Mouse (Mus musculus) limb, embryonic 12.5 days (tissue): ENCODE data around the gene Gdf2. TPM values are rescaled to one million over a fixed set of nuclear protein-coding genes. Genes with fewer than 3 reads are reported as not detected.

Experiments used
- ATAC-seq: fragments of 200-750 bp; cut with Nextera tagmentation; 2 replicates; pipeline ENCODE4 v1.8.0; 2017; ENCODE audit warnings: low read depth, moderate TSS enrichment; ENCODE audit not compliant: insufficient number of reproducible peaks, insufficient read depth, low FRiP score, low TSS enrichment
- H3K27ac ChIP-seq: fragments of 300-500 bp; sonication (generic); 2 replicates; pipeline ENCODE4 v1.5.1; 2016; ENCODE audit warnings: mild to moderate bottlenecking, moderate library complexity
- H3K27me3 ChIP-seq: fragments of 300-500 bp; sonication (generic); 2 replicates; pipeline ENCODE4 v1.6.1; 2016; ENCODE audit warnings: mild to moderate bottlenecking, moderate library complexity
- H3K36me3 ChIP-seq: fragments of 300-500 bp; sonication (generic); 2 replicates; pipeline ENCODE4 v1.6.1; 2016; ENCODE audit warnings: mild to moderate bottlenecking, moderate library complexity
- H3K4me1 ChIP-seq: fragments of 300-500 bp; sonication (generic); replicated peaks from 2 replicates; pipeline ENCODE4 v1.6.1; 2016
- H3K4me2 ChIP-seq: fragments of 300-500 bp; sonication (generic); 2 replicates; pipeline ENCODE4 v1.6.1; 2016; ENCODE audit warnings: mild to moderate bottlenecking, moderate library complexity
- H3K4me3 ChIP-seq: fragments of 300-500 bp; sonication (generic); replicated peaks from 2 replicates; pipeline ENCODE4 v1.5.1; 2016; ENCODE audit warnings: mild to moderate bottlenecking
- H3K9ac ChIP-seq: fragments of 300-500 bp; sonication (generic); replicated peaks from 2 replicates; pipeline ENCODE4 v1.6.1; 2016; ENCODE audit warnings: mild to moderate bottlenecking, moderate library complexity
- H3K9me3 ChIP-seq: fragments of 300-500 bp; sonication (generic); 2 replicates; pipeline ENCODE4 v1.6.1; 2016; ENCODE audit warnings: mild to moderate bottlenecking, moderate library complexity
- WGBS: fragments of 180-500 bp; shearing (Covaris S2); methylation state at CpG from one replicate; pipeline ENCODE4 v1.1.7; 2016; 5-methylcytosine and 5-hydroxymethylcytosine counted together
- polyA plus RNA-seq: library from polyadenylated mRNA; unstranded; fragments of >200 nt; fragmentation: Nextera tagmentation; extraction: Ambion mirVana; gene quantifications from 2 replicates; pipeline ENCODE4 v1.2.1, GENCODE M21; 2016

Gdf2 gene
- not detected in 2 replicates for polyA plus RNA-seq

- 68% methylated on average over 8 of the region's 8 CpGs for WGBS
- Histone ChIP-seq H3K4me1 (no peaks in the 10 kb centered on the region), H3K27me3 (peaks cover 13% of the 10 kb centered on the region; the same call in 1 of the 2 replicates), H3K4me2 (no peak within 1 kb of the TSS), H3K27ac (no peak within 1 kb of the TSS), H3K9me3 (no peaks in the 10 kb centered on the region), H3K9ac (no peak within 1 kb of the TSS), H3K4me3 (no peak within 1 kb of the TSS), H3K36me3 (no peaks in the 10 kb centered on the region)
- no peak for ATAC-seq
Observed at GRCm38 (mm10) chr14:33940739-33941138, at the start of gene Gdf2. Gdf2 (plus strand) TSS chr14:33941039.

GRCm38 (mm10) chr14:33891507-33891906 is 49.3 kb upstream of the Gdf2 start:
- Histone ChIP-seq H3K4me1 (peaks cover 2% of the 10 kb centered on the region; the same call in 1 of the 2 replicates), H3K9me3 (no peaks in the 10 kb centered on the region), H3K27ac (no peak overlapping the region), H3K4me2 (no peak overlapping the region), H3K27me3 (no peaks in the 10 kb centered on the region), H3K4me3 (no peak overlapping the region), H3K9ac (no peak overlapping the region), H3K36me3 (no peaks in the 10 kb centered on the region)
- no peak for ATAC-seq
- 89% methylated on average over 3 of the region's 3 CpGs for WGBS

- Histone ChIP-seq H3K4me3 (no peak overlapping the region), H3K36me3 (no peaks in the 10 kb centered on the region), H3K9me3 (no peaks in the 10 kb centered on the region), H3K27me3 (peaks cover 7% of the 10 kb centered on the region; the same call in 1 of the 2 replicates), H3K4me1 (peaks cover 14% of the 10 kb centered on the region), H3K9ac (no peak overlapping the region), H3K27ac (no peak overlapping the region), H3K4me2 (no peak overlapping the region)
- no peak for ATAC-seq
- 77% methylated on average over 5 of the region's 5 CpGs for WGBS
Observed at GRCm38 (mm10) chr14:33895777-33896176, 45.1 kb upstream of the Gdf2 start.

GRCm38 (mm10) chr14:33896628-33897300 is 44.1 kb upstream of the Gdf2 start:
- H3K4me3 ChIP-seq, result no peak overlapping the region
- no peaks in the 10 kb centered on the region for H3K36me3 ChIP-seq
- 10% methylated on average over 9 of the region's 9 CpGs for WGBS
- H3K27me3 ChIP-seq, result peaks cover 7% of the 10 kb centered on the region; the same call in 1 of the 2 replicates
- peaks cover 14% of the 10 kb centered on the region for H3K4me1 ChIP-seq
- no peak overlapping the region for H3K9ac ChIP-seq
- H3K27ac ChIP-seq, result peak overlapping the region; percentile 93
- peak overlapping the region; percentile 17; the same call in 1 of the 2 replicates for H3K4me2 ChIP-seq
- peak; percentile 71 for ATAC-seq
- no peaks in the 10 kb centered on the region for H3K9me3 ChIP-seq

GRCm38 (mm10) chr14:33902783-33903182 is 38.1 kb upstream of the Gdf2 start:
- Histone ChIP-seq H3K27ac (no peak overlapping the region), H3K4me2 (no peak overlapping the region), H3K36me3 (no peaks in the 10 kb centered on the region), H3K4me3 (no peak overlapping the region), H3K9ac (no peak overlapping the region), H3K27me3 (peaks cover 7% of the 10 kb centered on the region; the same call in 1 of the 2 replicates), H3K4me1 (peaks cover 5% of the 10 kb centered on the region), H3K9me3 (no peaks in the 10 kb centered on the region)
- ATAC-seq, result no peak
- 86% methylated on average over 4 of the region's 4 CpGs for WGBS

- peaks cover 9% of the 10 kb centered on the region for H3K4me1 ChIP-seq
- no peak overlapping the region for H3K9ac ChIP-seq
- WGBS, result 84% methylated on average over 1 of the region's 1 CpGs
- ATAC-seq, result no peak
- no peak overlapping the region for H3K27ac ChIP-seq
- H3K4me3 ChIP-seq, result no peak overlapping the region
- no peak overlapping the region for H3K4me2 ChIP-seq
- no peaks in the 10 kb centered on the region for H3K36me3 ChIP-seq
- H3K27me3 ChIP-seq, result peaks cover 6% of the 10 kb centered on the region; the same call in 1 of the 2 replicates
- no peaks in the 10 kb centered on the region for H3K9me3 ChIP-seq
Observed at GRCm38 (mm10) chr14:33903199-33903598, 37.6 kb upstream of the Gdf2 start.

GRCm38 (mm10) chr14:33904851-33905250 is 36.0 kb upstream of the Gdf2 start:
- no peaks in the 10 kb centered on the region for H3K9me3 ChIP-seq
- H3K4me2 ChIP-seq, result no peak overlapping the region
- H3K4me3 ChIP-seq, result no peak overlapping the region
- H3K27me3 ChIP-seq, result no peaks in the 10 kb centered on the region
- H3K27ac ChIP-seq, result no peak overlapping the region
- H3K36me3 ChIP-seq, result no peaks in the 10 kb centered on the region
- no peak for ATAC-seq
- peaks cover 14% of the 10 kb centered on the region for H3K4me1 ChIP-seq
- no peak overlapping the region for H3K9ac ChIP-seq

GRCm38 (mm10) chr14:33913727-33914126 is 27.1 kb upstream of the Gdf2 start:
- Histone ChIP-seq H3K4me2 (no peak overlapping the region), H3K9ac (no peak overlapping the region), H3K27me3 (peaks cover 15% of the 10 kb centered on the region), H3K9me3 (no peaks in the 10 kb centered on the region), H3K27ac (no peak overlapping the region), H3K36me3 (no peaks in the 10 kb centered on the region), H3K4me3 (no peak overlapping the region), H3K4me1 (peaks cover 20% of the 10 kb centered on the region)
- 39% methylated on average over 3 of the region's 3 CpGs for WGBS
- ATAC-seq, result 0 out of 2 replicates have a peak, but pooled peaks have one; percentile 23

- Histone ChIP-seq H3K4me3 (no peak overlapping the region), H3K4me2 (no peak overlapping the region), H3K27me3 (peaks cover 15% of the 10 kb centered on the region), H3K4me1 (peaks cover 24% of the 10 kb centered on the region), H3K27ac (no peak overlapping the region), H3K36me3 (no peaks in the 10 kb centered on the region), H3K9me3 (no peaks in the 10 kb centered on the region), H3K9ac (no peak overlapping the region)
- WGBS, result 91% methylated on average over 9 of the region's 9 CpGs
- no peak for ATAC-seq
Observed at GRCm38 (mm10) chr14:33914206-33914605, 26.6 kb upstream of the Gdf2 start.

- Histone ChIP-seq H3K4me1 (peaks cover 58% of the 10 kb centered on the region), H3K27me3 (peaks cover 60% of the 10 kb centered on the region), H3K4me2 (0 out of 2 replicates have a peak overlapping the region, but pooled peaks have one; percentile 1), H3K36me3 (no peaks in the 10 kb centered on the region), H3K27ac (peak overlapping the region; percentile 31), H3K4me3 (no peak overlapping the region), H3K9ac (no peak overlapping the region), H3K9me3 (no peaks in the 10 kb centered on the region)
- ATAC-seq, result no peak
- WGBS, result 16% methylated on average over 14 of the region's 14 CpGs
Observed at GRCm38 (mm10) chr14:33920727-33921559, 19.9 kb upstream of the Gdf2 start.

GRCm38 (mm10) chr14:33922771-33923167 is 18.1 kb upstream of the Gdf2 start:
- Histone ChIP-seq H3K36me3 (no peaks in the 10 kb centered on the region), H3K4me3 (peak overlapping the region; percentile 64), H3K4me1 (peaks cover 58% of the 10 kb centered on the region), H3K27me3 (peaks cover 69% of the 10 kb centered on the region), H3K9ac (peak overlapping the region; percentile 75), H3K9me3 (no peaks in the 10 kb centered on the region), H3K27ac (peak overlapping the region; percentile 69; the same call in 1 of the 2 replicates), H3K4me2 (peak overlapping the region; percentile 96)
- no peak for ATAC-seq
- WGBS, result 8% methylated on average over 8 of the region's 8 CpGs
